Mouse (Mus musculus) small intestine, adult 2 months (tissue): ENCODE measurements at regions not wholly inside any gene's neighbourhood (a gene's known extent, or its start where the extent isn't known, plus 50 kb on each side); places are given as distances from the start of the nearest gene placed in this dataset.
"Not testable (repeated sequence)": the region's sequence is repeated elsewhere in the genome, so short reads cannot be mapped to it uniquely, and the experiment has no call there.

Experiments
- CTCF ChIP-seq: fragments of 200-500 bp; IDR thresholded peaks from 2 replicates; pipeline ENCODE4 v1.5.1; 2012; ENCODE audit warnings: low read depth, mild to moderate bottlenecking, control low read depth, inconsistent platforms, low read length, moderate library complexity, mixed read lengths; ENCODE audit not compliant: insufficient replicate concordance, insufficient read length; ENCODE audit errors: extremely low read depth
- POLR2A ChIP-seq: fragments of 200-500 bp; IDR thresholded peaks from 2 replicates; pipeline ENCODE4 v1.6.1; 2012; ENCODE audit warnings: low read depth, mild to moderate bottlenecking, control low read depth, inconsistent platforms, low read length, moderate library complexity

- not testable (repeated sequence) for TF ChIP-seq CTCF, POLR2A
Observed at GRCm38 (mm10) chr6:48244191-48244590, 151.2 kb upstream of the Krba1 start.
